Mouse (Mus musculus): ENCODE measurements around the gene 2510039O18Rik.
A peak's percentile ranks its signal among the peaks of the same experiment; 100 is the strongest.

The 2510039O18Rik gene

DNA sequence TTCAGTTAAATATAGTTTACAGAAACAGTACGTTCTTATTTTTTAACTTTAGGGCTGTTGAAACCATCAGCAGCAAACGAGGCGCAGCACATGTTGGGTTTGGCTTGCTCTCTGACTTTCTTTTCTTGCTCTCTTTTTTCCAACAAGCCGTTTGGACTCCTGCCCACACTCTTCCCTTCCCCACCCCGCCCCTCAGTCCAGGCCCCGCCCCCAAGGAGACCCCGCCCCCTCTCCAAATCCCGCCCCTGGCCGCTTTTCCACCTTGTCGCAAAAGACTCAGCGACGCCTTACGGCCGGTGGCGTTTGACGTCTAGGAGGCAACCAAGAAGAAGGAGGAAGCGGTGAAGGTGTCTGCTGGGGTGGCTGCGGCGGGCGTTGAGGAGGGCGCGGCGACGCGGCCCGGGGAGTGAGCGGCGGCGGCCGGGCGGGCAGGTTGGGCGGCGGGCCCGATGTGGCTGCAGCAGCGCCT lies at the start of gene 2510039O18Rik:
Gene 2510039O18Rik (plus strand): TSS at position 320 of the 469 bp plus-strand sequence.
- peak; percentile 86 for DNase-seq

DNA sequence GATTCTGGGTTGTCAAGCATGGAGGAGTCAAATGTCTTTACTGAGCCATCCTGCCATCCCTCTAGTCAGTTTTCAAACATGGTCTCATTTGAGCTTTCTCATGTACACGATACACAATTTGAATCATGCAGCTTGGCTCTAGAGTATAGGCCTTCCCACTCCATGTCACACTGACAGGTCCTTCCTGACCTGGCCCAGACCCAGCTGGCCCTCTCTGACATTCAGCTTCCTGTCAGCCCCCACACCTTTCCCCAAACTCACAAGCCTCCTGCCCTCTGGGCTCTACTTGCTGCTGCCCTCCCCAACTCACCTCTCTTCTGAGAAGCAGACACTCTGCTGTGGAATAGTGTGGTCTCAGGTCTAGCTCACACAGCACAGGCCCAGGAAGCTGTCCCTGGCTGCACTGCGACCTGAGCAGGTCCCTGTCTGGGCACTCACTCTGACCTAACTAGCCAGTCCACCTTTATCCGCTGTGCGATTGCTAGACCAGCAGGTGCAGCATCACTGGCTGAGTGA lies 44.8 kb upstream of the 2510039O18Rik start:
- DNase-seq = no peak

DNA sequence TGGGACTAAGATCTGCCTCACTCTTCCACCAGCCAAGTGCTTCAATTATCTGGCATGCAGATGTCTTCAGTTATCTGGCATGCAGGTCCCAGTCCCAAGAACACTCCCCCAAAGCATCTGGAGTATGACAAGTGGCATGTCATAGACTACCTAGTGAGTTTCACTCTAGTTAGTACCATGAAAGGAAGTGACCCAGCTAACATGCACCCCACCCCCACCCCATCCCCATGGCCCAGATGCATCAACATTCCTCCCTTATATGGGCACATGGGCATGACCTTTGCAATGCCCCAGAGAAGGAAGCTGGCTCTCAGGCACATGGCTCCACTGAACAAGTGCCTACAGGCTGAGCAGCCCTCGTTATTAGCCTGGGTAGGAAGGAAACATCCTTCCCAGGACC lies 44.3 kb upstream of the 2510039O18Rik start:
- DNase-seq = no peak

DNA sequence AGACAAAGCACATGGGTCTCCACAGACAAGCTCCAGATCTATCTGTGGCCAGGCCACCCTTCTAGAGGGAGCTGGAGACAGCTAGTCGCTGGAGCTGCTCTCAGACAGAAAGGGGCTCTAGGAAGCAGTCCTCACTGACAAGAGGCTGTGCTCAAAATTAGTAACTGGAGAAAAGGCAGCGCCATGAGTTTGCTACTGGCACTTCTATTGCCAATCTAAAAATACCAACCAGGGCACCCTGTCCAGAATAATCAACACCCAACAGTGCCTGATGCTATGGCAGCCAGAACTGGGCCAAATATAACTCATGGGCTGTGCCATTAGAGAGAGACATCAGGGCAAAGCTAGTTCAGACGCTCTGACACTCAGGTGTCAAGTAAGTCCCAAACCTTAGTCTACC lies 43.3 kb upstream of the 2510039O18Rik start:
- no peak for DNase-seq

DNA sequence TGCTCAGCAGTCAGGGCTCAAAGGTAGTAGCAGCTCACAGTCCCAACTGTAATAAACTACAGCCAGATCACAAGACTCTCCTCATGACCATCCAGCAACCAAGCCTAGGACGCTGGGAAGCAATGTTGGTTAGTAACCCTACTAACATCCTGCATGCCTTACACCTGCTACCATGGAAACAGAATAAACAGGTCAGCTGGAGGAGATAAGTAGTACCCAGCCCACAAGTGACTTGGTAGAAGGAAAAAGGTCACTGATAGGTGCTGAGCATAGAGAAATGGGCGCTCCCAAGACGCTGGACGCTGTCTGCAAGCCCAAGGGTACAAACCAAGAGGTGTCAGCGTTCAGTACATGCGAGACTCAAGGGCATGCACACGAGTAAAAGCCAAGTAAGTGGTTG lies 40.2 kb upstream of the 2510039O18Rik start:
- no peak for DNase-seq

DNA sequence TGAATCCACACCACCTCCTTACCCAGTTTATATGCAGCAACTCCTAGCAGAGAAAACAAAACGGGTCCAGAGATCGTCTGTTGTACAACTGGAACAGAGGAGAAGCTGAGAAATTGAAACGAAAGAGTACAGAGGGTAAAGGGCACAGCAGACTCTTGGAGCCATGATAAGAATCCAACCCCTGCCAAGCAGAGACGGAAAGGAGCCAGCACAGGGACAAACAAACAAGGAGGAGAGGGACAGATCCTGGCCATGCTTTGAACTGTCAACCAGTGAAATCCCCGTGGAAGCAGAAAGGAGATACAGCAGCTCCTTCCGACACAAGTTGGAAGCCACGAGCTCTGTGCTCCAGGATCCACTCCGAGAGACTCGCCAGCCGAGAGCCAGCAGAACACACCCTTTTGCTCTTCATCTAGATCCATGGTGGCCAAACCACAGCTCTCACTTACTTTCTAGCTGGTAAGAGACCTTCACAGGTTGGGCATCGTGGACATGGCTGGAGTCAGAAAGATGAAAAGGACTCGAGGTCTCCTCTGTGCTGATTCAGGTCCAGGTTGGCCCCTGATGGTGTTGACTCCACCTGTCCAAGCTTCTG lies 37.7 kb upstream of the 2510039O18Rik start:
- DNase-seq = peak; percentile 30

DNA sequence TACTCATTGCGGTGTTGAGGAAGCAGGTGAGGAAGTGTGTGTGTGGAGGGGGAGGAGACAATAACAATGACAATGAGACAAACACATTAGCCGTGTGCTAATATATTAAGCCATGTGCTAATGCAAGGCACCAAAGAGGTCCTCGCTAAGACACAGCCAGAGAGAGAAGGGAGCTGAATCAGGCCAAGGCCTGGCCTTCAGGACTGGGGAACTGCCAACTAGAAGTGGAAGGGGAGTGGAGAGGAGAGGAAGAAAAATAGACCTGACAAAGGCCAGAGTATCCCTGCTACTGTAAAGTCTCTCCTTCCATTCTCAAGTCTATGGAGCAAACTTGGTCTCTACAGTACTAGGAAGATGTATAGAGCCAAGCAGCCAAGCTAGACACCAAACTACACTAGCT lies 37.1 kb upstream of the 2510039O18Rik start:
- no peak for DNase-seq

DNA sequence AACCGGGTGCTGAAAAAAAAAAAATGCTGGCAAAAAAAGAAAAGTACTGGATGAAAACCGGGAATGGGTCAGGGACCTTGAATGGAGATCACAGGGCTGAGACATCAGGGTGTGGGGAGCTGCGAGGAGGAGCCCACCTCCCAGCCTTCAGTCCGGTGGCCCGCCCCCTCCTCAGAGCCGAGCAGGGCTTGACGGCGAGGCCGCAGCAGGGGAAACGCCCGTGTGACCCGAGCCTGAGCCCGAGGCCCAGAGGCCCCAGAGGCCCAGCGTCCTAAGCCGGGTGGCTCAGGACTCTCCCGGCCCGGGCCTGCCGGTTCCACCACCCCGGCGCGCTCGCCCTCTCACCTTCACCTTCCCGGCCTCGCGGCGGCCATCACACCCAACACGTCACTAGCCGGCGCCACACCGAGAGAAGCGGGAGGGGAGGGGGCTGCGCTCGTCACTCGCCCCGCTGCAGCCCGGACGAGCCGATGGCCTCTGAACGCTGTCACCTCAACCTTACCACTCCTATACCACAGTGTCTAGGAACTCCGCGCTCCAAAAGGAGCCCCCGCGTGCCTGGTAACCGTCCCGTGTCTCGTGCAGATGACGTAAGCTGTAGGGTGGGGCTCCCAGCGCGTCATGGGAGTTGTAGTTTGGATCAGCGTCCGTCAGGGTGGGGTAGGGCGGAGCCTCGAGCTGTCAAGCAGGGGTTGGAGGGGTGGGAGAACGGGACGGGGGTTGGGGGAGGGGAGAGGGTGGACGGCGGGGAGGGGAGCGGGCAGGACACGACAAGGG lies 36.2 kb upstream of the 2510039O18Rik start, which contains the start of gene Mfn2:
Gene Mfn2 (minus strand): TSS at position 392 of the 777 bp plus-strand sequence.
- peak; percentile 96 for DNase-seq

DNA sequence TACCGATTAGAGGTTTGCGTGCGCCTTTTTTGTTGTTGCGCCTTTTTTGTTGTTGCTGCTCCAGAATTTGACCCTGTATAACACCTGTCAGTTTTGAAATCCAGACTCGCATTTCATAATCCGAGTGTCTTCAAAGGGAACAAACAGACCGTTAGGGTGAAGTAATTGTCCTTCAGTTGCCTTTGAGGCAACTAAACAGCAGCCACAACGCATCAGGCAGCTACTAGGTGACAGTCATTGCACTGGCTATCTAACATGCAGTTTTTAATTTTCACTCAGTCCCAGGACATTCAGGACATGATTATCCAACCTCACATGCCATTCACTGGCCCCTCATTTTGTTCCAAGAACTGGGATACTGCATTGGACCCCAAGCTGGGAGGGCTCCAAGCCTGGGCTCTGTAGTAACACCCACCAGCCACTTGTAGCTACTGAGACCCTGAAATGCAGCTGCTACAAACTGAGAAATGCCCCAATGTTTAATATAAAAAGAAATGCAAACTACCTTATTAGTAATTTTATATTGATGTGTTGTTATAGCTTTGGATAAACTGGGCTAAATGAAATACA lies 35.5 kb upstream of the 2510039O18Rik start:
- no peak for DNase-seq

DNA sequence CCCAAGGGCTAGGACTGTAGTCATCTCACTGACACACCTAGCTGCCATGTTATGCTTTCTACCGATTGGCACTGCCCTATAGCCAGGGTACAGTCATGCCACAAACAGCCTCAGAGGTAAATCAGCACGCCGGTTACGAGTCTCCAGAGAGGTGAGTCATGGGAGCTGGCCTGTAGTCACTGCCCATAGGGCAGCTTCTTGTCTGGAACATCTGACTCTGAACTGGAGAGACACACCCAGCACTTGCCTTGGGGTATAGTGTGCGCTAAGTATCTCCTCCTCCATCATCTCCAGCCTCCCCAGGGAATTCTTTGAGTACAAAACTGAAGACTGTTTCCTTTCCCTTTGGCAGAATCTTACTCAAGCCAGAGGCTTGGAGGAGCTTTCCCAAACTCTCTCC lies 34.5 kb upstream of the 2510039O18Rik start:
- DNase-seq = no peak

DNA sequence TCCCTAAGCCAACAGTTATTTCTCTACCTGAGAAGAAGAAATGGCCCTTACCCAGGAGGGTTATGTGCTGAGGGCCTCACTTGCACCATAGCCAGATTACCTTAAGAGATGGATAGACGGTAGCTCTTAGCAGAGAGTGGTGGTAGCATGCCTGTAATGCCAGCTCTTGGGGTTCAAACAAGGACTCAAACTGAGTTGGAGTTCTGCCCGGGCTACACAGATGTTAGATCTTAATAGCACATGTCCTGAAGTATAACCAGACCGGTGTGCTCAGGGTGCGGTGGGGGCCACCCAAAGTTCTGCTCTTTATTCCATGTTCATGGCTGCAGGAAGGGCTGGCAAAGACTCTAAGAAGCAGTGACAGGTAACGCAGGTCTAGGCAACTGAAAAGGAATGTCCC lies 31.2 kb upstream of the 2510039O18Rik start:
- no peak for DNase-seq

DNA sequence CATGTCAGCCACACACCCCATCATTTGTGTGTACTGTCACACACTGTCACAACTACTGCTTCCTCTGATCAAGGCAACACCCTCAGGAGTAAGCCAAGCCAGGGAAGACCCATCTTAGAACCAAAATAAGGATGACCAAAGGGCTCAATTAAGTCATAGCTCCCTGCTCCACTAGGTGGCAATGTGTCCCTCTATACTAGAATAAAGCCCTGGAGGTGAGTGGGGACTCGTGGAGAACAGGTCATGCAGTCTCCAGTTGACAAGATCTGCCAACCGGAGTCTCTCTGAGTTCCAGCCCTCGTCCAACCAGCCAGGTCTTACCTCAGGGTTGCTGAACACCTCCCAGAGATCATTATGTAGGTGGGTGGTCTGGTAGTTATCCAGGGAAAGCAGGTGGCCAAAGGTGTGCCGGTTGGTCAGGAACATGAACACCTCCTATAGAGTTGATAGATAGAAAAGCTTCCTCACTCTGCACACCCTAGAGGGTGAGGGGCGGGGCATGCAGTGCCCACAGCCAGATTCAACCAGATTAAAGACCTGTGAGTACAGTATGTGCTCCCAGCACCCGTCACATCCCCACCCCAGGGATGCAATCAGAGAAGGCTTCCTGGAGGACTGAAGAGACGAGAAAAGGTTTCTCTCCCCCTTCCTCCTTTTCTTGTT lies 22.1 kb upstream of the 2510039O18Rik start:
- DNase-seq = peak; percentile 61

DNA sequence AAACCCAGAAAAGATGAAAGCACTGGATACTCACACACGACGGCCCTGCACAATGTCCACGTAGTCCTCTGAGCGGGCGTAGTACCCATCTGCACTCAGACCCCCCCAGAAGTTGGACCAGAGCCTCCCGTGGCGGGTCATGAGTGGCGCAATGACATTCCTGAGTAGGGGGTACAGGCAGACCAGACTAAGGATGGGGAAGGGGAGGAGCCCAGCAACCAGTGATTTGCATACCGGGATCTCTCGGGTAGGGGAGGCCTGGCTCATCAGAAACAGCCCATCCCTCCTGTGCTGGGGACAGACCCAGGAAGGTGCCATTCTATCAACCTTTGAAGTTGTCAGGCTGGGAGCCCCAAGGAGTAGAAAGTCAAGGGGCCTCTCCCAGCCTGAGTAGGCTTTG lies 19.7 kb upstream of the 2510039O18Rik start:
- no peak for DNase-seq

DNA sequence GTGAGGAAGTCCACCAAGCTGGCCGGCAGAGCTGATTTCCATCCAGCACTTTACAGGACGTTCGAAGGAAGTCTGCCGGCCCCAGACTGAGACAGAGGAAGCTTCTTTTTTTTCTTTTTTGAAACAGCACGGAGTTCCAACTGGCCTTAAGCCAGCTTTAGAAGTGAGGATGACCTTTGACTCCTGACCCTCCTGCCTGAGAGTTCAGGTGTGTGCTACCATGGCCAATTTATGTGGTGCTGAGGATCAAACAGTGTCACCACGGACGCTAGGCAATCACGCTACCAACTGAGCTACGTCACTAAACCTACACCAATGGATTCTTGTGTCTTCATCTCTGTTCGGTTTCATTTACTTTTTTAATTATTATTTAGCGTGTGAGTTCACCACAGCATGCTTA lies 18.4 kb upstream of the 2510039O18Rik start:
- no peak for DNase-seq

DNA sequence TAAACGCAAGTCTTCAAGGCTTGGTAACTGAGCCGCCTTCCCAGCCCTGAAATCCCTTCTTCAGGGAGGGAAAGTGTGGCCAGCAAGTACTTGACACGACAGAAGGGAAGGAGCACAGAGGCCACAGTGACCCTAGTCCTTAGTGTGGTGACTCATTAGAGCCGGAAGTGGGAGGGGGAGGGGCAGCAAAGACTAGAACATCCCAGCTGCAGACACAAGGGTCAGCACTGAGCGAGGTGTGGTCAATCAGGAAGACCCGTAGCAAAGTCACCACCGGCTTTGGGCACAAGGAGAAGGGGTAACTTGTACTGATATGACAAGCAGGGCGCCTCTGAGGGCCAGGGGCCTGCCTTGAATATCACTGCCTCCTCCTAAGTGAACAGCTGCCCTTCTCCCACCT lies 13.0 kb upstream of the 2510039O18Rik start:
- DNase-seq = peak; percentile 33

DNA sequence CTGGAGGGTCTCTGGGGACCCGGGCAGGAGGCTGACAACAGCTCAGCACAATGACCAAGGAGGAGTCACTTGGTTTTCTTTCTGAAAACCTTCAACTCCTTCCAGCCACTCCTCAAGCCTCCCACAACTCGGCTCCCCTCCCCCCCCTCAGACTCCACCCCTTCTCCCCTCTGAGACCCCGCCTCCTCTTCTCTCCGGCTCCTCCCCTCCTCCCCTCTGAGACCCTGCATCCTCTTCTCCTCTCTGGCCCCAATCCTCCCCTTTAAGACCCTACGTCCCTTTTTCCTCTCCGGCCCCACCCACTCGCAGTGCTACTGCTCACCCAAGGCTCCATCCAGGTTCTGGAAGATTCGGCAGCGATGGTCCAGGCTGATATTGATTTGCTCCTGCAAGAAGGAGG lies 12.6 kb upstream of the 2510039O18Rik start:
- DNase-seq = no peak

DNA sequence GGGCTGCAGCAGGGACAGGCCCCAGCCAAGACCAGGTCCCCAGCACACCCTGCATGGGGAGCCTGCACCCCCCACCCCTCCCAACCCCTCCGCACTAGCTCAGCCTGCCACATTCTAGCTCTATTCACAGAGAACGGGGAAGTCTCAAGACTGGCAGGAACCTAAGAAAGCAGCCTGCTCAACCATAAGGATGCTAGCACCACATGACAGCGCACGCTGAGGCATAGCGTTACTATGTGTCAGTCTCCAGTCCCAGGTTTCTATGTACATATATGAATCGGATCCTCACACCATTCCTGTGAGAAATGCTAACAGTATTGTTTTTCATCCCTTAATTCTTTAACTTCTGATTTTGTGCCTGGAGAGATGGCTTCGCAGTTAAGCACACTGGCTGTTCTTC lies 12.2 kb upstream of the 2510039O18Rik start:
- DNase-seq = no peak

DNA sequence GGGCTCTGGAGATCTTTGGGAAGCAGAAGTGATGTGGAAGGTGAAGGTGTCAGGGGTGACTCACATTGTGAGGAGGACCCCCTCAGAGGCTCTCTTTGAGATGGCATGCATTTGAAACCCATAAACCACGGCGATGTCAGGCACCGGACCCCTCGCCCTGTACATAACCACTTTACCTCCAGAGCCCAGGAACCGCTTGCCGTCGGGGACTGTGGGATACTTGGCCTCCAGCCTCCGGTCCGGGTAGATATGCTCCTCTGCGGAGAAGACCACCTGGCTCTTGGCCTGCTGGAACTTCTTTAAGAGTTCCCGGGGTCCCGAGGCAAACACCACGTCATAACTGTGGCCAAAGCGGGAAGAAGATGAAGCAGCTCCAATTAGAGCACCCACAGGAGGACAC lies 9.7 kb upstream of the 2510039O18Rik start:
- no peak for DNase-seq

DNA sequence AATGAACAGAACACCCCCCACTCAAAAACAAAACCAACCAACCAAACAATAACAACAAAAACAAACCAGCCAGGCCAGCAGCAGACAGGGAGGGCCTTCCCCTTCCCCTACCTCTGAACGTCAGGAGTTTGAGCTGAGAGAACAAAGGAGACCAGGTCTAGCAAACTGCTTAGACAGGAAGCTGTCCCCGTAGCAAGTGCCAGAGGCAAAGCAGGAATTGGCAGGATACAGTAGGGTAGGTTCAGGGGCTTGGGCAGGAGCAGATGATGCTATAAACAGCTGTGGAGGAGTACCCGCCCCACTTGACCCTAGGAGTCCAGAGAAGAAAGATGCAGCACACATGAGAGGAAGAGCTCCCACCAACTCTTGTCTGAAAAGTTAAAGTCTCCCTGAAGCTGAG lies 6.6 kb upstream of the 2510039O18Rik start:
- DNase-seq = no peak

DNA sequence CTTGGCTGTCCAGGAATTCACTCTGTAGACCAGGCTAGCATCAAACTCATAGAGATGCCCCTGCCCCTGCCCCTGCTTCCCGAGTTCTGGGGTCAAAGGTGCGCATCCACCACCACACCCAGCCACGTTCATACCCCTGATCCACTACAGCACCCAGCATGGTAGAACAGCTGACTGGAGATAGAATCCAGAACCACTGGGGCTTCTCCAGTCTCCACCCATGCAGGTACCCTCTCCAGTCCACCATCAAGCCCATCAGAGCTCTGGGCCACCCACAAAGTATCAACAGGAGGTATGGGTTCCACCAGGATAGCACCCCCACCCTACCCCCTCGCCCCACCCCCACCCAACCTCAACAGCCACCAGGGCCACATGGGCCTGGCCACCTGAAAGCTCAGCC lies 6.1 kb upstream of the 2510039O18Rik start:
- no peak for DNase-seq

DNA sequence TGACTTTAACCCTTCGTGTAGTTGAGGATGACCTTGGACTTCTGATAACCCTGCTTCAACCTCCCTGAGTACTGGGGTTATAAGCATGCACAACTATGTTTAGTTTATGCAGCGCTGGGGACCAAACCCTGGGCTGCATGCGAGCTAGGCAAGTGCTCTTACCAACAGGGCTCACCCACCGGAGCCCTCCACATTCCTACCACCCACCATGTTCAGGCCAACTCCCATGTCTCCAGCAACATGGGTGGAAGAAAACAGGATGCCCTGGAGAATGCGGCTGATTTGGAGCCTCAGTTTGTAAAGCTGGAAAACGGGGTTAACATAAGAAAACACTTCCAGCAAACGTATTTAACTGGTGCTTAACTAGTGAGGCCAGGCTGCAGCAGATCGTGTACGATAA lies 4.8 kb upstream of the 2510039O18Rik start:
- DNase-seq = no peak

DNA sequence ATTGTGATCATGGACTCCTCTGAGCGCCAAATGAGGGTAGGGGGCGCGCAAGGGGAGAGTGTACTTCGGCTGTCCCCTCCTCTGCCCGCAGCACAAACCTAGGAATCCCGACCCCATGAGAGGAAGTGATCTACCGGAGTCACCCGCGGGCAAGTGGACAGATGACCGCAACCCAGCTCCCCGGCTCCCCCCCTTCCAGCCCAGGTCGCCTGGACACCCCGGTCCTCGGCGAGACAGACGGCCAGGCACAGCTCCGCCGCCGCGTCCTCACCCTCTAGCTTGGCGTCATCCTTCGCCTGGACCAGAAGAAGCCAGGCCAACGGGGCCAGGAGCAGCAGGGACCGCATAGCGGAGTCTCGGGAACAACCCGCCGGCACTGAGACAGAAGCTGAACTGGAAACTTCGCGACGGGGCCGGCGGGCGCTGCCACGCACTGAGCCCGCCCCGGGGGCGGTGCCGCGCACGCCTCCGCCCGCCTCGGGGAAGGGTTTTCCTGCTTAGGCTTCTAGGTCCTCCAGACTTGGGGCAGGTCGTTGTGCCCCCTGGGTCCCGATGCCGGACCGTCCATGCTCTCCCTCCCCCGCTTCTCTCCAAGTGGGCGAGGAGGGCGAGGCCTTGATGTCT lies 4.3 kb upstream of the 2510039O18Rik start, which contains the start of gene Plod1:
Gene Plod1 (minus strand): TSS at position 437 of the 624 bp plus-strand sequence.
- peak; percentile 92 for DNase-seq

DNA sequence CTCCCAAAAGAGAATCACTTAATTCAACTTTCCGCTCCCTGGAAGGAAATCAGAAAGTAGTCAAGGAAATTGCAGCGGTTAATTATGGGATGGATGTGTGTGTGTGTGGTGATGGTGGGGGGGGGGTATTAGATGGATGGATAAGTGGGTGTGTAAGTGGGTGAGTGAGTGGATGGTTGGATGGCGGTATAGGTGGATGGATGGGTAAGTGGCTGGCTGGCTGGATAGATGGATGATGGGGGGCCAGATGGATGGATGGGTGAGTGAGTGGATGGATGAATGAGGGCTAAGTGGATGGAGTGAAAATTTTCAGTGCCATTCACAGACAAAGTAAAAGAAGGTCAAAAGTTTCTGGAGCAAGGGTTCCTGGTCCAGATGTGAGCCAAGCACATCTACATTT lies 3.7 kb upstream of the 2510039O18Rik start:
- DNase-seq = no peak

Measured in kidney, adult 18-20 months (tissue).